Mouse (Mus musculus) liver, embryonic 16.5 days (tissue): ENCODE results near the gene Myom1. TPM values are rescaled to one million over a fixed set of nuclear protein-coding genes. Genes with fewer than 3 reads are reported as not detected.

Experiments
- ATAC-seq: fragments of 200-750 bp; cut with Nextera tagmentation; 2 replicates; pipeline ENCODE4 v1.8.0; 2017; ENCODE audit warnings: low read depth, mild to moderate bottlenecking, moderate number of reproducible peaks, moderate library complexity
- H3K27ac ChIP-seq: fragments of 300-500 bp; sonication (generic); 2 replicates; pipeline ENCODE4 v1.5.1; 2014; ENCODE audit warnings: mild to moderate bottlenecking, low read length
- H3K27me3 ChIP-seq: fragments of 300-500 bp; sonication (generic); 2 replicates; pipeline ENCODE4 v1.6.1; 2014; ENCODE audit warnings: low read depth, low read length, mixed read lengths; ENCODE audit not compliant: control insufficient read depth, insufficient read depth
- H3K36me3 ChIP-seq: fragments of 300-500 bp; sonication (generic); 2 replicates; pipeline ENCODE4 v1.6.1; 2014; ENCODE audit warnings: mild to moderate bottlenecking; ENCODE audit not compliant: control insufficient read depth, insufficient read depth
- H3K4me1 ChIP-seq: fragments of 300-500 bp; sonication (generic); 2 replicates; pipeline ENCODE4 v1.6.1; 2014; ENCODE audit warnings: low read depth, low read length, mixed read lengths; ENCODE audit not compliant: control insufficient read depth
- H3K4me2 ChIP-seq: fragments of 300-500 bp; sonication (generic); 2 replicates; pipeline ENCODE4 v1.6.1; 2014; ENCODE audit warnings: low read depth, low read length, mixed read lengths
- H3K4me3 ChIP-seq: fragments of 300-500 bp; sonication (generic); 2 replicates; pipeline ENCODE4 v1.5.1; 2014; ENCODE audit warnings: low read depth, mild to moderate bottlenecking, low read length
- H3K9ac ChIP-seq: fragments of 300-500 bp; sonication (generic); 2 replicates; pipeline ENCODE4 v1.6.1; 2014; ENCODE audit warnings: low read depth, low read length
- H3K9me3 ChIP-seq: fragments of 300-500 bp; sonication (generic); replicated peaks from 2 replicates; pipeline ENCODE4 v1.6.1; 2016; ENCODE audit warnings: low read length; ENCODE audit not compliant: control insufficient read depth
- WGBS: fragments of 180-500 bp; shearing (Covaris S2); extraction: QIAGEN DNeasy Blood & Tissue Kit; methylation state at CpG from one replicate; pipeline ENCODE4 v1.1.7; 2014; ENCODE audit not compliant: insufficient replicate concordance; 5-methylcytosine and 5-hydroxymethylcytosine counted together
- polyA plus RNA-seq: library from polyadenylated mRNA; unstranded; fragments of >200 nt; fragmentation: Nextera tagmentation; extraction: Ambion mirVana; gene quantifications from 2 replicates; pipeline ENCODE4 v1.2.1, GENCODE M21; 2015

Myom1 gene
- polyA plus RNA-seq, 1 experiment from 2014 or later, result 3.3 TPM

- no peak for ATAC-seq
Observed at GRCm38 (mm10) chr17:71136384-71137333, 134.2 kb downstream of the Myom1 start.

GRCm38 (mm10) chr17:71137334-71137721, 134.9 kb downstream of the Myom1 start:
- ATAC-seq, result no peak
- Histone ChIP-seq H3K4me2 (no peak overlapping the region), H3K4me1 (peaks cover 6% of the 10 kb centered on the region), H3K36me3 (no peaks in the 10 kb centered on the region), H3K27me3 (no peaks in the 10 kb centered on the region), H3K9ac (no peak overlapping the region), H3K27ac (no peak overlapping the region), H3K4me3 (no peak overlapping the region), H3K9me3 (no peaks in the 10 kb centered on the region)
- 64% methylated on average over 2 of the region's 2 CpGs for WGBS

More at GRCm38 (mm10) chr17:71136384-71137333, 134.2 kb downstream of the Myom1 start:
- peaks cover 6% of the 10 kb centered on the region for H3K4me1 ChIP-seq
- H3K27me3 ChIP-seq, result no peaks in the 10 kb centered on the region
- WGBS, result 55% methylated on average over 16 of the region's 16 CpGs
- H3K4me2 ChIP-seq, result no peak overlapping the region
- H3K9ac ChIP-seq, result no peak overlapping the region
- H3K9me3 ChIP-seq, result no peaks in the 10 kb centered on the region
- no peak overlapping the region for H3K4me3 ChIP-seq
- no peak overlapping the region for H3K27ac ChIP-seq
- no peaks in the 10 kb centered on the region for H3K36me3 ChIP-seq

- no peak overlapping the region for H3K9ac ChIP-seq
- H3K4me2 ChIP-seq, result no peak overlapping the region
- no peaks in the 10 kb centered on the region for H3K36me3 ChIP-seq
- WGBS, result 70% methylated on average over 4 of the region's 4 CpGs
- H3K4me1 ChIP-seq, result peaks cover 12% of the 10 kb centered on the region
- no peaks in the 10 kb centered on the region for H3K27me3 ChIP-seq
- no peak overlapping the region for H3K27ac ChIP-seq
- no peak overlapping the region for H3K4me3 ChIP-seq
- no peak for ATAC-seq
- H3K9me3 ChIP-seq, result no peaks in the 10 kb centered on the region
Observed at GRCm38 (mm10) chr17:71142068-71142467, 139.6 kb downstream of the Myom1 start.

- no peaks in the 10 kb centered on the region for H3K36me3 ChIP-seq
- no peak overlapping the region for H3K27ac ChIP-seq
- ATAC-seq, result no peak
- no peak overlapping the region for H3K4me2 ChIP-seq
- no peak overlapping the region for H3K9ac ChIP-seq
- no peak overlapping the region for H3K4me3 ChIP-seq
- peaks cover 12% of the 10 kb centered on the region for H3K4me1 ChIP-seq
- H3K9me3 ChIP-seq, result no peaks in the 10 kb centered on the region
- no peaks in the 10 kb centered on the region for H3K27me3 ChIP-seq
- 64% methylated on average over 4 of the region's 4 CpGs for WGBS
Observed at GRCm38 (mm10) chr17:71143155-71143554, 140.7 kb downstream of the Myom1 start.

DNA sequence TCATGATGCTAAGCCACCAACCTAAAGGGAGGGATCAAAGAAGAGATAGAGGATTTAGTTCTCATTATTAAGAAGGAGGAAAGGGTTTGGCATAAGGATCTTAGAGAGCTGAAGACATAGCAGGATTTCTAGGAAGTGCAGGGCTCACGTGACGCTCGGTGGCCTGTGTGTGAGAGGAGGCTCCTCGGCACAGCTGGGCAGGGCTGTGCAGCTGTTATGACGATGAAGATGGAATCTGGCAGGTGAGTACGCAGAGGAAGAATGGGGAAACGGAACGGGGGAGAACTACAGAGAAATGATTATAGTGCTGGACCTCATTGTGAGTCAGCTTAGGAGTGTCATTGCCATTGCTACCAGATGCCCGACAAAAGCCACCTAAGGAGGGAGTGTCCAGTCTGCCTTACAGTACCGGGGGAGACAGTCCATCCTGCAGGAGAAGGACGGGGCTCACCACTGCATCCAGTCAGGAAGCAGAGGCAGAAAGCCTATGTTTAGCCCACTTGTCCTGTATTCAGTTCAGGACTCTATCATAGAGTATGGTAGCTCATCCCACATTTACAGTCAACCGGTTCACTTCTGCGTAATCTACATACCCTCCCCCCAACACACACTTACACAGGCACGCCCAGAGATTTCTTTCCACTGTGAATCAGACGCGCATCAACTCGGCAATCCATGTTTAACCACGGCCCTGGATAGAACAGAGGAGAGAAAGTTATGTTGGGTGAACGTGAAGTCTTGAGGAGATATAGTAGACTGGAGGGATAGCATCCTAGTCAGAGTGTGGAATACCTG, 142.1 kb downstream of the Myom1 start:
- Histone ChIP-seq H3K27ac (peak overlapping the region; percentile 52; the same call in 1 of the 2 replicates), H3K4me2 (peak overlapping the region; percentile 26), H3K9me3 (no peaks in the 10 kb centered on the region), H3K4me1 (peaks cover 12% of the 10 kb centered on the region), H3K36me3 (no peaks in the 10 kb centered on the region), H3K27me3 (no peaks in the 10 kb centered on the region), H3K4me3 (no peak overlapping the region), H3K9ac (no peak overlapping the region)
- WGBS, result 71% methylated on average over 19 of the region's 19 CpGs
- ATAC-seq, result no peak; the same call in 1 of the 2 replicates

GRCm38 (mm10) chr17:71145248-71145961, 143.0 kb downstream of the Myom1 start:
- WGBS, result 50% methylated on average over 1 of the region's 1 CpGs
- Histone ChIP-seq H3K4me3 (no peak overlapping the region), H3K27me3 (no peaks in the 10 kb centered on the region), H3K4me1 (peaks cover 12% of the 10 kb centered on the region), H3K36me3 (no peaks in the 10 kb centered on the region), H3K9ac (no peak overlapping the region), H3K4me2 (peak overlapping the region; percentile 26), H3K27ac (peak overlapping the region; percentile 52; the same call in 1 of the 2 replicates), H3K9me3 (no peaks in the 10 kb centered on the region)
- ATAC-seq, result peak; percentile 88

- Histone ChIP-seq H3K9me3 (no peaks in the 10 kb centered on the region), H3K9ac (no peak overlapping the region), H3K4me1 (no peaks in the 10 kb centered on the region; the same call in 1 of the 2 replicates), H3K27me3 (no peaks in the 10 kb centered on the region), H3K4me3 (no peak overlapping the region), H3K4me2 (no peak overlapping the region), H3K27ac (no peak overlapping the region), H3K36me3 (no peaks in the 10 kb centered on the region)
- 58% methylated on average over 4 of the region's 4 CpGs for WGBS
- no peak for ATAC-seq
Observed at GRCm38 (mm10) chr17:71153356-71153755, 150.9 kb downstream of the Myom1 start.

- H3K36me3 ChIP-seq, result no peaks in the 10 kb centered on the region
- ATAC-seq, result no peak
- no peak overlapping the region for H3K4me3 ChIP-seq
- H3K4me1 ChIP-seq, result no peaks in the 10 kb centered on the region; the same call in 1 of the 2 replicates
- no peak overlapping the region for H3K9ac ChIP-seq
- no peak overlapping the region for H3K27ac ChIP-seq
- 70% methylated on average over 1 of the region's 1 CpGs for WGBS
- H3K27me3 ChIP-seq, result no peaks in the 10 kb centered on the region
- H3K9me3 ChIP-seq, result no peaks in the 10 kb centered on the region
- H3K4me2 ChIP-seq, result no peak overlapping the region
Observed at GRCm38 (mm10) chr17:71155271-71155670, 152.8 kb downstream of the Myom1 start.
